Mouse (Mus musculus) testis, adult 2 months (tissue): ENCODE measurements at regions not wholly inside any gene's neighbourhood (a gene's known extent, or its start where the extent isn't known, plus 50 kb on each side); places are given as distances from the start of the nearest gene placed in this dataset.

Experiments
- CTCF ChIP-seq: fragments of 200-500 bp; IDR thresholded peaks from 2 replicates; pipeline ENCODE4 v1.5.1; 2012; ENCODE audit warnings: low read depth, mild to moderate bottlenecking, inconsistent platforms, low read length, moderate library complexity; ENCODE audit not compliant: control insufficient read depth, insufficient read depth, insufficient replicate concordance
- POLR2A ChIP-seq: fragments of 200-500 bp; IDR thresholded peaks from 2 replicates; pipeline ENCODE4 v1.6.1; 2012; ENCODE audit warnings: low read depth, mild to moderate bottlenecking, inconsistent platforms, low read length, moderate library complexity; ENCODE audit not compliant: control insufficient read depth

- TF ChIP-seq CTCF (no peak), POLR2A (no peak)
Measured at GRCm38 (mm10) chr1:105111236-105111635, 245.3 kb downstream of the Rnf152 start.
